16 mouse cellular contexts compared by ENCODE assay signal in the genomic region with DNA sequence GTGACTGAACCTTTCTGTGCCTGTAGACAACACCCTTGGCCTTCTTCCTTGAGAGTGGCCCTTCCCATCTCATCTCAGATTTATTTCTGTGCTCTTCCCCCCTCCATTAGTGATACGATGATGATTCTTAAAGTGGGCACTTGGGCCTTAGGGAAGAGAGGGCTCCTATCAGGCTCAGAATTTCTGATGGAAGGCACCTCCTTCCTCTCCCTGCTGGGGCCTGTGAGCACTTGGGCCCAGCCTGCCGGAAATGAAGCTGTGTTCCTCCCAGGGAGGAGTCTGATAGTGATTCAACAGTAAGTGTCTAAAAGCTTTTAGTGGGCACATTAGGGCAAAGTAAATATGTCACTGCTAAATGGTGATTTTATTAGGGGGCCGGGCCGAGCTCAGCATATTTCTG.
A peak's percentile ranks its signal among the peaks of the same experiment; 100 is the strongest.
DNase-seq lines count a peak whose midpoint lies in the region; ATAC-seq lines count a peak whose summit lies in the region.
"Had no signal": no experiment of that assay in that cellular context is flagged by ENCODE, and none has a peak within 500 bp of the region (broad histone marks: within the 10 kb centered on the region; RNA-seq: fewer than 3 reads in every experiment).

No protein-coding gene starts in this region.

- H3K4me3 ChIP-seq in forebrain, embryonic 10.5 days: no peak overlapping the region
- H3K4me3 ChIP-seq in forebrain, embryonic 12.5 days (replicated peaks): no peak overlapping the region
- no peak overlapping the region for H3K4me3 ChIP-seq in heart, embryonic 16.5 days (ENCODE audit: low read length)
- H3K4me3 ChIP-seq in brown adipose tissue, adult 24 weeks (ENCODE audit: insufficient read depth, low read depth, low read length): no peak overlapping the region
- no peak overlapping the region for H3K4me3 ChIP-seq in neural tube, embryonic 15.5 days (replicated peaks)
- H3K4me3 ChIP-seq: hindbrain, embryonic 13.5 days; left cerebral cortex, adult 2 months had no signal

- DNase-seq in forebrain, embryonic 10.5 days (ENCODE audit: extremely low spot score, low spot score): no peak
- DNase-seq in heart, postnatal 4 days: no peak
- DNase-seq in embryo, embryonic 10 days (ENCODE audit: low spot score): no peak
- DNase-seq in left cerebral cortex, postnatal 14 days (ENCODE audit: low spot score in 2 of 2): no peak
- DNase-seq: adrenal gland, postnatal 25 days; gastrocnemius, postnatal 25 days; kidney, adult 9 months; midbrain, embryonic 14.5 days had no signal

- ATAC-seq in forebrain, embryonic 12.5 days (ENCODE audit: low FRiP score): no peak
- no peak for ATAC-seq in heart, embryonic 16.5 days (replicated peaks; ENCODE audit: extremely low read depth, insufficient read depth, low FRiP score)
- ATAC-seq in neural tube, embryonic 15.5 days (ENCODE audit: low FRiP score): no peak
- ATAC-seq: activated CD4-positive, CD25-positive, alpha-beta regulatory T cell, adult 4 months had no signal

- no peak overlapping the region for H3K4me2 ChIP-seq in forebrain, embryonic 12.5 days
- H3K4me2 ChIP-seq in heart, embryonic 16.5 days (ENCODE audit: low read depth, low read length): no peak overlapping the region
- no peak overlapping the region for H3K4me2 ChIP-seq in neural tube, embryonic 15.5 days
- H3K4me2 ChIP-seq: hindbrain, embryonic 13.5 days had no signal

- H3K36me3 ChIP-seq in forebrain, embryonic 10.5 days (replicated peaks): peaks cover 32% of the 10 kb centered on the region
- H3K36me3 ChIP-seq in forebrain, embryonic 12.5 days (replicated peaks): peaks cover 21% of the 10 kb centered on the region
- H3K36me3 ChIP-seq in heart, embryonic 16.5 days (ENCODE audit: control insufficient read depth, insufficient read depth): no peaks in the 10 kb centered on the region; the same call in 1 of the 2 replicates
- no peaks in the 10 kb centered on the region for H3K36me3 ChIP-seq in neural tube, embryonic 15.5 days
- H3K36me3 ChIP-seq: hindbrain, embryonic 13.5 days had no signal

- intact Hi-C loops in left cerebral cortex, postnatal 14 days (cut with DNase I): no loop called here

- no peaks in the 10 kb centered on the region for H3K27me3 ChIP-seq in forebrain, embryonic 10.5 days (ENCODE audit: poor library complexity, severe bottlenecking)
- H3K27me3 ChIP-seq in forebrain, embryonic 12.5 days: no peaks in the 10 kb centered on the region
- peaks cover 8% of the 10 kb centered on the region for H3K27me3 ChIP-seq in heart, embryonic 16.5 days (ENCODE audit: control insufficient read depth, insufficient read depth, low read length)
- H3K27me3 ChIP-seq in neural tube, embryonic 15.5 days (replicated peaks): no peaks in the 10 kb centered on the region
- H3K27me3 ChIP-seq: hindbrain, embryonic 13.5 days had no signal

- no peaks in the 10 kb centered on the region for H3K9me3 ChIP-seq in forebrain, embryonic 10.5 days
- H3K9me3 ChIP-seq in forebrain, embryonic 12.5 days: no peaks in the 10 kb centered on the region
- no peaks in the 10 kb centered on the region for H3K9me3 ChIP-seq in heart, embryonic 16.5 days (replicated peaks; ENCODE audit: control insufficient read depth, low read length)
- H3K9me3 ChIP-seq in neural tube, embryonic 15.5 days (replicated peaks): no peaks in the 10 kb centered on the region
- H3K9me3 ChIP-seq: hindbrain, embryonic 13.5 days had no signal

- no peak overlapping the region for H3K9ac ChIP-seq in forebrain, embryonic 12.5 days
- peak overlapping the region; percentile 27; the same call in 1 of the 2 replicates for H3K9ac ChIP-seq in heart, embryonic 16.5 days (ENCODE audit: low read length)
- no peak overlapping the region for H3K9ac ChIP-seq in neural tube, embryonic 15.5 days (replicated peaks)
- H3K9ac ChIP-seq: hindbrain, embryonic 13.5 days had no signal

- H3K27ac ChIP-seq in forebrain, embryonic 10.5 days: peak overlapping the region; percentile 48
- H3K27ac ChIP-seq in forebrain, embryonic 12.5 days: no peak overlapping the region
- peak overlapping the region; percentile 11; the same call in 1 of the 2 replicates for H3K27ac ChIP-seq in heart, embryonic 16.5 days (ENCODE audit: low read length)
- peak overlapping the region; percentile 51 for H3K27ac ChIP-seq in brown adipose tissue, adult 24 weeks (replicated peaks; ENCODE audit: low read depth, low read length)
- peak overlapping the region; percentile 9; the same call in 1 of the 2 replicates for H3K27ac ChIP-seq in neural tube, embryonic 15.5 days (replicated peaks)
- H3K27ac ChIP-seq: left cerebral cortex, adult 2 months; macrophage had no signal

- WGBS in forebrain, embryonic 10.5 days: 89% methylated on average over 4 of the region's 4 CpGs
- 90% methylated on average over 4 of the region's 4 CpGs for WGBS in forebrain, embryonic 12.5 days
- 71% methylated on average over 4 of the region's 4 CpGs for WGBS in heart, embryonic 16.5 days
- 54% methylated on average over 4 of the region's 4 CpGs for WGBS in neural tube, embryonic 15.5 days

- peaks cover 77% of the 10 kb centered on the region for H3K4me1 ChIP-seq in forebrain, embryonic 10.5 days
- peaks cover 30% of the 10 kb centered on the region for H3K4me1 ChIP-seq in forebrain, embryonic 12.5 days
- H3K4me1 ChIP-seq in heart, embryonic 16.5 days (ENCODE audit: control insufficient read depth, insufficient read depth, low read length): peaks cover 34% of the 10 kb centered on the region
- H3K4me1 ChIP-seq in brown adipose tissue, adult 24 weeks (ENCODE audit: control insufficient read depth, insufficient read depth, insufficient read length, low read length): peaks cover 39% of the 10 kb centered on the region
- H3K4me1 ChIP-seq in neural tube, embryonic 15.5 days: peaks cover 42% of the 10 kb centered on the region
